Mouse (Mus musculus) myocyte (in vitro differentiated cells): ENCODE measurements around the gene Fam241b.

Source experiments
- E2F4 ChIP-seq: IDR thresholded peaks from one replicate; pipeline ENCODE4 v1.6.1; 2011; ENCODE audit warnings: mild to moderate bottlenecking, control low read depth, moderate library complexity; ENCODE audit not compliant: insufficient read depth
- MYOD1 ChIP-seq, 3 experiments: IDR thresholded peaks; one replicate each; pipeline ENCODE4 v1.6.1; 2011; ENCODE audit warnings: control low read depth in 2 of 3, low read depth in 2 of 3, mild to moderate bottlenecking in 2 of 3, moderate library complexity in 1 of 3; ENCODE audit not compliant: insufficient read length in 2 of 3, control insufficient read depth in 1 of 3
- POLR2A ChIP-seq: IDR thresholded peaks from one replicate; pipeline ENCODE4 v1.6.1; 2011; ENCODE audit warnings: low read depth, mild to moderate bottlenecking, control low read depth, moderate library complexity; ENCODE audit not compliant: insufficient read length
- POLR2AphosphoS2 ChIP-seq: IDR thresholded peaks from one replicate; pipeline ENCODE4 v1.6.1; 2011; ENCODE audit warnings: low read depth, control low read depth; ENCODE audit not compliant: insufficient read length
- REST ChIP-seq: IDR thresholded peaks from one replicate; pipeline ENCODE4 v1.6.1; 2011; ENCODE audit warnings: mild to moderate bottlenecking, control low read depth, moderate library complexity; ENCODE audit not compliant: insufficient read depth, insufficient read length
- TCF12 ChIP-seq: IDR thresholded peaks from one replicate; pipeline ENCODE4 v1.6.1; 2011; ENCODE audit warnings: mild to moderate bottlenecking, control low read depth; ENCODE audit not compliant: poor library complexity, insufficient read depth, severe bottlenecking
- TCF3 ChIP-seq: IDR thresholded peaks from one replicate; pipeline ENCODE4 v1.6.1; 2011; ENCODE audit warnings: low read depth, control low read depth; ENCODE audit not compliant: insufficient read length
- USF1 ChIP-seq: IDR thresholded peaks from one replicate; pipeline ENCODE4 v1.6.1; 2011; ENCODE audit warnings: low read depth, mild to moderate bottlenecking, control low read depth, moderate library complexity

GRCm38 (mm10) chr10:62135696-62136470, 7.8 kb downstream of the Fam241b start:
- TF ChIP-seq TCF12 (no peak), POLR2A (no peak), USF1 (no peak), REST (no peak), E2F4 (no peak), TCF3 (no peak), POLR2AphosphoS2 (no peak), MYOD1 (IDR thresholded peaks at IDR 0.05; ENCODE audit: control insufficient read depth in 1 of 3, insufficient read length in 2 of 3, low read depth in 2 of 3) (no peak)
